ENCODE assay signal across 22 mouse cellular contexts in the genomic region with DNA sequence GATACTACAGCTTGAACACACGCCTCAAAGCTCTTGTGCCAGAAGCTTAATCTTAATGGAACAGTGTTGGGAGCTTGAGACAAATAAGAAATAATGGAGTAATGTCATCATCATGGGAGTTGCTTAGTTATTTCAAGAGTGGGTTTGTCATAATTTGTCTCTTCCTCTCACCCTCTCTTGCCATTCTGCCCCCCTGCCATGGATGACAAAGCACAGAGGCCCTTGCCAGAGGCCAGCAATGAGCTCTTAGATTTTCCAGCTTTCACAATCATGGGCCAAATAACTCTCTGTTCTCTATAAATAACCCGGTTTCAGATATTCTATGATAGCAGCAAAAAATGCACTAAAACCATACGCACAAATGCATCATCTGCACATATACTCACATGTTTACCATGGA.
"Had no signal": no experiment of that assay in that cellular context is flagged by ENCODE, and none has a peak within 500 bp of the region (broad histone marks: within the 10 kb centered on the region; RNA-seq: fewer than 3 reads in every experiment).

No protein-coding gene starts in this region.

- DNase-seq: gastrocnemius, postnatal 14 days; gastrocnemius, postnatal 36 days; heart, postnatal 14 days; heart, postnatal 36 days; kidney, postnatal 14 days; layer of hippocampus, adult 9-11 months; layer of hippocampus, postnatal 36 days; left cerebral cortex, postnatal 4 days had no signal

- ATAC-seq: hindbrain, postnatal 0 days; intestine, embryonic 16.5 days had no signal

- H3K4me2 ChIP-seq: heart, embryonic 11.5 days; heart, embryonic 13.5 days; heart, embryonic 15.5 days; hindbrain, embryonic 13.5 days; hindbrain, embryonic 15.5 days; kidney, embryonic 15.5 days; limb, embryonic 13.5 days; limb, embryonic 15.5 days; liver, embryonic 11.5 days had no signal

- H3K27ac ChIP-seq: heart, adult 2 months; heart, embryonic 13.5 days; heart, embryonic 15.5 days; hindbrain, embryonic 13.5 days; hindbrain, embryonic 15.5 days; hindbrain, postnatal 0 days; kidney, embryonic 15.5 days; kidney, postnatal 0 days; limb, embryonic 13.5 days; limb, embryonic 15.5 days; liver, embryonic 14.5 days had no signal

- H3K4me3 ChIP-seq: heart, adult 2 months; heart, embryonic 13.5 days; heart, embryonic 15.5 days; hindbrain, embryonic 13.5 days; hindbrain, embryonic 15.5 days; kidney, embryonic 15.5 days; limb, embryonic 13.5 days; limb, embryonic 15.5 days had no signal

- H3K4me1 ChIP-seq: heart, embryonic 15.5 days; hindbrain, embryonic 15.5 days; kidney, embryonic 15.5 days; limb, embryonic 13.5 days had no signal

- H3K27me3 ChIP-seq: heart, embryonic 13.5 days; heart, embryonic 15.5 days; hindbrain, embryonic 13.5 days; hindbrain, embryonic 15.5 days; kidney, embryonic 15.5 days; limb, embryonic 13.5 days; limb, embryonic 15.5 days had no signal

- H3K9me3 ChIP-seq: heart, embryonic 13.5 days; heart, embryonic 15.5 days; hindbrain, embryonic 13.5 days; hindbrain, embryonic 15.5 days; kidney, embryonic 15.5 days; limb, embryonic 13.5 days; limb, embryonic 15.5 days had no signal

- H3K36me3 ChIP-seq: heart, embryonic 13.5 days; heart, embryonic 15.5 days; hindbrain, embryonic 13.5 days; hindbrain, embryonic 15.5 days; kidney, embryonic 15.5 days; limb, embryonic 13.5 days; limb, embryonic 15.5 days had no signal

- H3K9ac ChIP-seq: heart, embryonic 13.5 days; heart, embryonic 15.5 days; hindbrain, embryonic 13.5 days; hindbrain, embryonic 15.5 days; kidney, embryonic 15.5 days; limb, embryonic 13.5 days; limb, embryonic 15.5 days; liver, embryonic 14.5 days had no signal
